Mouse (Mus musculus): ENCODE measurements around the gene Tm4sf1. TPM values are rescaled to one million over a fixed set of nuclear protein-coding genes. Genes with fewer than 3 reads are reported as not detected.

Tm4sf1 gene
- polyA plus RNA-seq, 1 experiment: 21.4 TPM

- WGBS: 79% methylated on average over 4 of the region's 4 CpGs
- TF ChIP-seq POLR2A (IDR thresholded peaks at IDR 0.05; ENCODE audit: control insufficient read depth, extremely low read depth, insufficient read depth, low read length, poor library complexity) (no peak), CTCF (IDR thresholded peaks at IDR 0.05; ENCODE audit: borderline replicate concordance, control insufficient read depth, extremely low read depth, insufficient read depth, low read length, poor library complexity) (no peak)
Measured at GRCm38 (mm10) chr3:57301366-57301765, 422 bp downstream of the Tm4sf1 start.

GRCm38 (mm10) chr3:57297991-57298390, 3.8 kb downstream of the Tm4sf1 start:
- no peak overlapping the region for H3K27ac ChIP-seq (ENCODE audit: control insufficient read depth, insufficient read depth, low read length)
- no peaks in the 10 kb centered on the region for H3K36me3 ChIP-seq (ENCODE audit: control insufficient read depth, insufficient read depth, low read length)
- 92% methylated on average over 2 of the region's 2 CpGs for WGBS
- TF ChIP-seq POLR2A (IDR thresholded peaks at IDR 0.05; ENCODE audit: control insufficient read depth, extremely low read depth, insufficient read depth, low read length, poor library complexity) (no peak), CTCF (IDR thresholded peaks at IDR 0.05; ENCODE audit: borderline replicate concordance, control insufficient read depth, extremely low read depth, insufficient read depth, low read length, poor library complexity) (no peak)
- no peaks in the 10 kb centered on the region for H3K4me1 ChIP-seq (replicated peaks; ENCODE audit: control insufficient read depth, insufficient read depth, low read length)
- no peak for DNase-seq
- no peak overlapping the region for H3K4me3 ChIP-seq (ENCODE audit: control insufficient read depth, insufficient read depth, low read length)
- H3K27me3 ChIP-seq (ENCODE audit: control insufficient read depth, insufficient read depth, low read length): no peaks in the 10 kb centered on the region

More at GRCm38 (mm10) chr3:57301366-57301765, 422 bp downstream of the Tm4sf1 start:
- no peak overlapping the region for H3K27ac ChIP-seq (ENCODE audit: control insufficient read depth, insufficient read depth, low read length)
- H3K4me1 ChIP-seq (replicated peaks; ENCODE audit: control insufficient read depth, insufficient read depth, low read length): no peaks in the 10 kb centered on the region
- H3K36me3 ChIP-seq (ENCODE audit: control insufficient read depth, insufficient read depth, low read length): no peaks in the 10 kb centered on the region
- no peak overlapping the region for H3K4me3 ChIP-seq (ENCODE audit: control insufficient read depth, insufficient read depth, low read length)
- DNase-seq: no peak
- H3K27me3 ChIP-seq (ENCODE audit: control insufficient read depth, insufficient read depth, low read length): no peaks in the 10 kb centered on the region

- no peak overlapping the region for H3K27ac ChIP-seq (ENCODE audit: control insufficient read depth, insufficient read depth, low read length)
- H3K27me3 ChIP-seq (ENCODE audit: control insufficient read depth, insufficient read depth, low read length): no peaks in the 10 kb centered on the region
- TF ChIP-seq POLR2A (IDR thresholded peaks at IDR 0.05; ENCODE audit: control insufficient read depth, extremely low read depth, insufficient read depth, low read length, poor library complexity): no peak
- no peak for TF ChIP-seq CTCF (IDR thresholded peaks at IDR 0.05; ENCODE audit: borderline replicate concordance, control insufficient read depth, extremely low read depth, insufficient read depth, low read length, poor library complexity)
- no peak for DNase-seq
- H3K4me1 ChIP-seq (replicated peaks; ENCODE audit: control insufficient read depth, insufficient read depth, low read length): no peaks in the 10 kb centered on the region
- no peak overlapping the region for H3K4me3 ChIP-seq (ENCODE audit: control insufficient read depth, insufficient read depth, low read length)
- H3K36me3 ChIP-seq (ENCODE audit: control insufficient read depth, insufficient read depth, low read length): no peaks in the 10 kb centered on the region
Measured at GRCm38 (mm10) chr3:57296574-57296973, 5.2 kb downstream of the Tm4sf1 start.

- H3K4me1 ChIP-seq (replicated peaks; ENCODE audit: control insufficient read depth, insufficient read depth, low read length): no peaks in the 10 kb centered on the region
- 92% methylated on average over 4 of the region's 4 CpGs for WGBS
- TF ChIP-seq POLR2A (IDR thresholded peaks at IDR 0.05; ENCODE audit: control insufficient read depth, extremely low read depth, insufficient read depth, low read length, poor library complexity) (no peak), CTCF (IDR thresholded peaks at IDR 0.05; ENCODE audit: borderline replicate concordance, control insufficient read depth, extremely low read depth, insufficient read depth, low read length, poor library complexity) (no peak)
- DNase-seq: no peak
- H3K27ac ChIP-seq (ENCODE audit: control insufficient read depth, insufficient read depth, low read length): no peak overlapping the region
- no peaks in the 10 kb centered on the region for H3K36me3 ChIP-seq (ENCODE audit: control insufficient read depth, insufficient read depth, low read length)
- no peak overlapping the region for H3K4me3 ChIP-seq (ENCODE audit: control insufficient read depth, insufficient read depth, low read length)
- no peaks in the 10 kb centered on the region for H3K27me3 ChIP-seq (ENCODE audit: control insufficient read depth, insufficient read depth, low read length)
Measured at GRCm38 (mm10) chr3:57295631-57296030, 6.2 kb downstream of the Tm4sf1 start.

GRCm38 (mm10) chr3:57294742-57295525, 6.9 kb downstream of the Tm4sf1 start:
- DNase-seq: no peak
- Histone ChIP-seq H3K27ac (ENCODE audit: control insufficient read depth, insufficient read depth, low read length) (no peak overlapping the region), H3K4me1 (replicated peaks; ENCODE audit: control insufficient read depth, insufficient read depth, low read length) (no peaks in the 10 kb centered on the region), H3K27me3 (ENCODE audit: control insufficient read depth, insufficient read depth, low read length) (no peaks in the 10 kb centered on the region), H3K4me3 (ENCODE audit: control insufficient read depth, insufficient read depth, low read length) (no peak overlapping the region), H3K36me3 (ENCODE audit: control insufficient read depth, insufficient read depth, low read length) (no peaks in the 10 kb centered on the region)
- WGBS: 38% methylated on average over 21 of the region's 21 CpGs
- TF ChIP-seq POLR2A (IDR thresholded peaks at IDR 0.05; ENCODE audit: control insufficient read depth, extremely low read depth, insufficient read depth, low read length, poor library complexity): no peak
- TF ChIP-seq CTCF (IDR thresholded peaks at IDR 0.05; ENCODE audit: borderline replicate concordance, control insufficient read depth, extremely low read depth, insufficient read depth, low read length, poor library complexity): no peak

- Histone ChIP-seq H3K4me3 (ENCODE audit: control insufficient read depth, insufficient read depth, low read length) (no peak overlapping the region), H3K4me1 (replicated peaks; ENCODE audit: control insufficient read depth, insufficient read depth, low read length) (no peaks in the 10 kb centered on the region), H3K27ac (ENCODE audit: control insufficient read depth, insufficient read depth, low read length) (no peak overlapping the region), H3K36me3 (ENCODE audit: control insufficient read depth, insufficient read depth, low read length) (no peaks in the 10 kb centered on the region), H3K27me3 (ENCODE audit: control insufficient read depth, insufficient read depth, low read length) (no peaks in the 10 kb centered on the region)
- no peak for DNase-seq
- WGBS: 76% methylated on average over 4 of the region's 4 CpGs
- TF ChIP-seq CTCF (IDR thresholded peaks at IDR 0.05; ENCODE audit: borderline replicate concordance, control insufficient read depth, extremely low read depth, insufficient read depth, low read length, poor library complexity) (no peak), POLR2A (IDR thresholded peaks at IDR 0.05; ENCODE audit: control insufficient read depth, extremely low read depth, insufficient read depth, low read length, poor library complexity) (no peak)
Measured at GRCm38 (mm10) chr3:57293925-57294324, 7.9 kb downstream of the Tm4sf1 start.
